Mouse (Mus musculus) Patski (cell line): ENCODE data around the gene Hivep3. TPM values are rescaled to one million over a fixed set of nuclear protein-coding genes. Genes with fewer than 3 reads are reported as not detected.

Source experiments
- ATAC-seq: fragments of 100-300 bp; one replicate; pipeline ENCODE4 v1.8.0; 2021
- CTCF ChIA-PET: fragments of 350-600 bp; sonication (Branson Sonifier 250); formaldehyde crosslinking; loops from one replicate; lab custom pipeline; 2022; ENCODE audit warnings: inconsistent platforms; lab: Charles Lee
- POLR2A ChIA-PET: fragments of 350-600 bp; sonication (Branson Sonifier 250); formaldehyde crosslinking; loops from one replicate; lab custom pipeline; 2022; ENCODE audit warnings: antibody characterized with exemption, inconsistent platforms; lab: Charles Lee
- DNase-seq: peaks from one replicate; pipeline ENCODE4 v3.0.0-alpha.2; 2011; ENCODE audit warnings: low read depth, low spot score
- H3K27me3 ChIP-seq: fragments of 371-371 bp; one replicate; pipeline ENCODE4 v1.5.1; 2021
- CTCF ChIP-seq: fragments of 100-300 bp; IDR thresholded peaks from one replicate; pipeline ENCODE4 v1.5.1; 2021
- in situ Hi-C: fragments of 300-500 bp; cut with MboI; formaldehyde crosslinking; loops from 3 replicates; pipeline ENCODE4 v1.11.1; 2018; ENCODE audit warnings: low pct_unique_long_range_greater_than_20kb, mixed read lengths
- polyA plus RNA-seq: library from polyadenylated mRNA; unstranded; gene quantifications from one replicate; pipeline ENCODE4 v1.2.3, GENCODE M21; 2021

Hivep3 gene
- polyA plus RNA-seq, 1 experiment from 2014 or later, result 4.4 TPM

DNA sequence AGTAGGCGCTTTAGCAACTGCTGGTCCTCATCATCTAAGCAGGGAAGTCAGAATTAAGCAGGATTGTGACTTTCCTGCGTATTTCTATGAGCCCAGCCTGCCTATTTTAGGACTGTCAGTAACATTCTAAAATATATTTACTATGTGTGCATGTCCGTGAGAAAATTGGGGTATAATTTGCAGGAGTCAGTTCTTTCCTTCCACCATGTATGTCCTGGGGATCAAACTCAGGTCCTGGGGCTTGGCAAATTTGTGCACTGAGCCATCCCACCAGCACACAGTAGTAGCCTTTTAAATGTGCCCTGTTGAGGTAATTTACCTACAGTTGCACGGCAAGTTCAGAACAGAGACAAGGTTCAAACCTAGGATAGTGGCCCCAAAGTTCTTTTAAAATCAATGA, 302.7 kb downstream of the Hivep3 start:
- no peaks in the 10 kb centered on the region for H3K27me3 ChIP-seq
- no peak for DNase-seq
- CTCF ChIA-PET, result no interaction called here
- POLR2A ChIA-PET, result no interaction called here
- in situ Hi-C loops, result no loop called here
- ATAC-seq, result no peak
- TF ChIP-seq CTCF, result no peak

DNA sequence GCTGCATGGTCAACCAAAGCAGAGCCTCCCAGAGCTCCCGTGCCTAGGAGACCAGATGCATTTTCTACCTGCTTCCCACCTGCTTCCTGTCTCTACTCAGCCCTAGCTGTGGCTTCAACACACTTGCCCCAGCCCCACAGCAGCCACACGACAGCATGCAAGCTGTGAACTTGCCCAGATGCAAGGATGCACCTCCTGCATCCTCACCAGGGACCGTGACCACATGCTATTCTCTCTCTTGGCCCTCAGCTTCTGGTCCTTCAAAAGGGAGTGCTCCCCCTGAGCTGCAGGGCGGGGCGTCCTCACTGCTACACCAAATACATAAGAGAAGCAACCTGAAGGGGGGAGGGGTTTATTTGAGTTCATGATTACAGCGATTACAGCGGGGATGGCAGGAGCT, 303.4 kb downstream of the Hivep3 start:
- CTCF ChIA-PET, result no interaction called here
- TF ChIP-seq CTCF, result no peak
- POLR2A ChIA-PET, result no interaction called here
- ATAC-seq (no peak), DNase-seq (no peak)
- in situ Hi-C loops, result no loop called here
- H3K27me3 ChIP-seq, result no peaks in the 10 kb centered on the region

DNA sequence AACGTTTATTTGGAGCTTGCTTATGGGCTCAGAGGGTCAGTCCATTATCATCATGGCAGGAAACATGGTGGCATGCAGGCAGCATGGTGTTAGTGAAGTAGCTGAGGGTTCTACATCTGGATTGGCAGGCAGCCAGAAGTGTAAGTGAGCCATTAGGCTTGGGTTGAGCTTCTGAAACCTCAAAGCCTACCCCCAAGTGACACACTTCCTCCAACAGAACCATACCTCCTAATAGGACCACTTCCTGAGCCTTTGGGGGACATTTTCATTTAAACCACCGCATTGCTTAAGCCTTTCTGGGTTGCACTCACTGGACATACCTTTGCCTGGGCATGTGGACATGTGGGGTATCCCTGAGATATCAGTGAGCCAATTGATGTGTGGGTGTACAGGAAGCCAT, 307.9 kb downstream of the Hivep3 start:
- DNase-seq (no peak), ATAC-seq (no peak)
- CTCF ChIA-PET, result interaction anchor here (1.7 kb wide), 1 partner anchor 10 kb away, joined by 4 read pairs; no protein-coding TSS in a partner anchor
- no peaks in the 10 kb centered on the region for H3K27me3 ChIP-seq
- no peak for TF ChIP-seq CTCF
- POLR2A ChIA-PET, result interaction anchor here (0.6 to 2.6 kb wide), 2 partner anchors 11 to 26 kb away, joined by 3 to 8 read pairs; no protein-coding TSS in a partner anchor
- in situ Hi-C loops, result no loop called here

DNA sequence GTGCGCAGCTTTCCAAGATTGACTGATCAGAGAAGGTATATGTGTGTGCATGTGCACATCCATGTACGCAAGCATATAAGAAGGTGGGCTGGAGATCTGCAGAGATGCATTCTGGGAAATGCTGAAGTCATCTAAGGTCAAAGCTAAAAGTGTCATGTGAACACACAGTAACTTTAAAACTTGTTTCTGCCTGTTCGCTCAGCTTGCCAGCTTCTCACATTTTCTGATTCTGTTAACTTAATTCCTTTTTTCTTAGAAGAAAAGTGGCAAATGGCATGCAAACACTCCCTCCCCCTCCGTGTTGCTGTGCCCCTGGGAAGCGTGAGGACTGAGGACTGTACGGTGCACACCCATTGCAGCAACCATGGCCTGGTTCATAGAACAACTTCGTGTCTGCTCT, 308.9 kb downstream of the Hivep3 start:
- no peak for DNase-seq
- ChIA-PET POLR2A (interaction anchor here (0.9 to 2.6 kb wide), 2 partner anchors 12 to 27 kb away, joined by 3 to 8 read pairs; no protein-coding TSS in a partner anchor), CTCF (interaction anchor here (1.7 kb wide), 1 partner anchor 11 kb away, joined by 4 read pairs; no protein-coding TSS in a partner anchor)
- no peak for TF ChIP-seq CTCF
- H3K27me3 ChIP-seq, result no peaks in the 10 kb centered on the region
- ATAC-seq, result no peak
- in situ Hi-C loops, result no loop called here

DNA sequence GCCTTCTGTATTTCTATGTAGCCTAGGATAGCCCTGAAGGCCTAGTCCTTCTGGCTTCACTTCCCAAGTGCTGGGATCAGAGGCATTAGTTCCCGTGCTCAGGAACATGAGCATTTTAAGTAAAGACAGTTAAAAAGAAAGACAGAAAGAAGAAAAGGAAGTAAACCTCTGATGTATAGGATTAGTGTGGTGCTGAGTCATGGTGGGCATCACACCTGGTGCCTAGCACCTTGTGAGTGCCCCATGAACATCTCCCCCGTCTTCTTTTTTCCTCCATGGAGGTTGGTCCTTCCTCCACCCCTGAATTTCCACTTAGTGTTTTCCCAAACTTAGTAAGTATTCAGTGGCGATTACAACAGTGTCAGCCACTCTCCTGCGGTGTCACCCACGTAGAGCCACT, 311.0 kb downstream of the Hivep3 start:
- no peaks in the 10 kb centered on the region for H3K27me3 ChIP-seq
- CTCF ChIA-PET, result no interaction called here
- in situ Hi-C loops, result no loop called here
- DNase-seq (no peak), ATAC-seq (no peak)
- no peak for TF ChIP-seq CTCF
- POLR2A ChIA-PET, result no interaction called here

DNA sequence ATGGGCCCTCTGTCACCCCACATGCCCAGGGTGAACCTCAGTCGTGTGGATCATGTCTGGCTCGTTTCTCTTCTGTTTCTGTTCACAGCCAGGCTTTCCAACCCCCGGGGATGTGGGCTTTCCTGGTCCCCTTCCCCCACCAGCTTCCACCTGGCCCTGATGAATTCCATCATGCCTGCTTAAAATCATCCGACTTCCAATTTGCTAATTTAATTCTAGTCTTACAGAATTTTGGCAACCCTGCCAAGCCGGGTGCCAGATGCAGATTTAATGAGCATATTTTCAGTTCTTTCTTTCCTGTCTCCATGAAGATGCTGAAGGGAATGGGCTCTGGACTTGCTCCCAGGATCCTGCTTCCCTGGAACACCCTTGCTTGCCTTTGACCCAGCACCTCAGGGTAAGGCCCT, 311.6 kb downstream of the Hivep3 start:
- CTCF ChIA-PET, result no interaction called here
- in situ Hi-C loops, result no loop called here
- DNase-seq, result no peak
- ATAC-seq, result no peak
- POLR2A ChIA-PET, result no interaction called here
- no peak for TF ChIP-seq CTCF
- H3K27me3 ChIP-seq, result no peaks in the 10 kb centered on the region

DNA sequence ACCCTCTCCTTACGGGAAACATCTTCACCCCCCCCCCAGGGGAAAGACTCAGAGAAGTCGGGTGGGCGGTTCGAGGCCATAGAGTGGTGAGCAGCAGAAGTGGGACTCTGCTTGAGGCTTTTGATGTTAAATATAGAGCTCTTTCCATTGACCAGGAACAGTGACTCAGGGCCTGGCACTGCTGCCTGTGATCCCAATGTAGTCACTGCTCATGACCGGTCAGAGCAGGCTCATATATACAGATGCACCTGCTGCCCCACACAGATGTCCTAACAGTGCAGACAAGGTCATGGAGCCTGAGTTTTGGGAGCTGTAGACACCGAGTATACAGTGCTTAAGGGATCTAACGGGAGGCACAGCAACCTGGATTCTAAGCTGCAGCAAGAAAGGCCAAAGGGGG, 312.3 kb downstream of the Hivep3 start:
- no peaks in the 10 kb centered on the region for H3K27me3 ChIP-seq
- CTCF ChIA-PET, result interaction anchor here (1.6 kb wide), 1 partner anchor 11 kb away, joined by 4 read pairs; no protein-coding TSS in a partner anchor
- in situ Hi-C loops, result no loop called here
- POLR2A ChIA-PET, result no interaction called here
- ATAC-seq, result no peak
- TF ChIP-seq CTCF, result no peak
- DNase-seq, result no peak

DNA sequence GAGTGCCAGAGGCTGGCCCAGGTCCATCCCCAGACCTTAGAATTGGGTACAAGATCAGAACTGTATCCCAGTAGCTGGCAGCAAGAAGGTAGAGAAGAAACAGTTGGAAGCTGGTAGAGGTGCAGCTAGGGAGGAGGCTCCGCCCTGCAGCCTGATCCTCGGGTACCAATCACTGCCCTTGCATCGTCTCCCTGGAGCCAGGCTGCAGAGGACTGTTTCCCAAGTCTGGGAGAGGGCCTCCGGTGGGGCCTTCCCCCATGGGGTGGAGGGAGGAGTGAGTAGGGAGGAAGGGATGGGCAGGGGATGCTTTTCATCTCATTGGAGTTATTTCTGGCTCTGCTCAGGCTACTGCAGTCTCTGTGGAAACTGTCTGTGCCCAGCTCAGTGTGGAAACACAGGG, 313.5 kb downstream of the Hivep3 start:
- in situ Hi-C loops, result no loop called here
- DNase-seq, result no peak
- TF ChIP-seq CTCF, result no peak
- ATAC-seq, result no peak
- CTCF ChIA-PET, result interaction anchor here (1.6 kb wide), 1 partner anchor 9 kb away, joined by 4 read pairs; no protein-coding TSS in a partner anchor
- POLR2A ChIA-PET, result no interaction called here
- no peaks in the 10 kb centered on the region for H3K27me3 ChIP-seq

DNA sequence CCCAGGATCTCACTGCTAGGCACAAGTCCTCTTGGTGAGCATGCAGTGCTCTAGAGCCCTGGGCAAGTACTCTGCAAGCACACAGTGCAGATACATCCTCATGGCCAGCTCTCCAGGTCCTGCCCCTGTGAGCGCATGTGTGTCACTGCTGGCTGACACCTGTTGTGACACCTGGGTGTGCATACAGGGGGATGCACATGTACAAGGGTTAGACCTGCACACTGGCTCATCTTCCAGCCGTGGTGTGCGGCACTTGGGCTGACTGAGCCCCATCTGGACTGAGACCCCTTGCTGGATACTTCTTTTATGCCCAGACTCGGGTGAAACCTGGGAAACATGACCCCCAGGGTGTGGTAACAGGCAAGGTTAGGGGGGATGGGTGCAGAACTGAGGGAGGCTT, 314.7 kb downstream of the Hivep3 start:
- ATAC-seq (no peak), DNase-seq (no peak)
- POLR2A ChIA-PET, result no interaction called here
- no peaks in the 10 kb centered on the region for H3K27me3 ChIP-seq
- CTCF ChIA-PET, result no interaction called here
- no peak for TF ChIP-seq CTCF
- in situ Hi-C loops, result no loop called here

DNA sequence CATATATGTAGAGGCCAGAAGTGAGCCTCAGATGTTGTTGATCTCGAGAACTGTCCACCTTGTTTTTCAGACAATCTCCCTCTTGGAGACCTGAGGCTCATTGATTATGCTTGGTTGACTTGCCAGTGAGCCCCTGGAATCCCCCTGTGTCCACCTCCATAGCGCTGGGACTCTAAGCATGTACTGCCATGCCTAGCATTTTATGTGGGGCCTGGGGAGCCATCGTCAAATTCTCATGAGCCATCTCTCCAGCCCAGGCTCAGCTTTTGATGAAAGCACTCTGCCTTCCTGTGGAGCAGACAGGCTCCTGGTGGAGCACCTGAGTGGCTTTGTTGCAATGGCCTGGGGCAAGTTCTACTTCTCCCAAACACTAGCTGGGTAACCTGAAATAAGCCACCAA, 316.3 kb downstream of the Hivep3 start:
- ChIA-PET CTCF (no interaction called here), POLR2A (no interaction called here)
- no peak for TF ChIP-seq CTCF
- no peaks in the 10 kb centered on the region for H3K27me3 ChIP-seq
- ATAC-seq (no peak), DNase-seq (no peak)
- in situ Hi-C loops, result no loop called here

DNA sequence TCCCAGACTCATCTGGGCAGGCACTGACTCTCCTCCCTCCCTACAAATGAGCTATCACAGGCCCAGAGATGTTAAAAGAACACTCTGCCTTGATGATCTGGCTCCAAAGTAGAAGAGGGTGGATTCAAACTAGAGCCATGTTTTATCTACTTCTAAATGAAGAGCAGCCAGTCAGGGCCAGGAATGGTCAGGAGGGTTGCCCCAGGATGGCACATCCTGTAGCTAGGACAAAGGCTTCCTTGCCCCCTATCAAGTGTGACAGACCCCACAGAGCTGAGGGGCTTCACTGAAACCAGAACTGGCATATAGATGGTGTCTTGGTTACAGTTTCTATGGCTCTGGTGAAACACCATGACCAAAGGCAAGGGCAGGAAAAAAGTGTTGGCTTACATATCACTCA, 318.9 kb downstream of the Hivep3 start:
- no peak for TF ChIP-seq CTCF
- ChIA-PET CTCF (no interaction called here), POLR2A (no interaction called here)
- H3K27me3 ChIP-seq, result no peaks in the 10 kb centered on the region
- no peak for DNase-seq
- no peak for ATAC-seq
- in situ Hi-C loops, result no loop called here
